Mouse (Mus musculus) liver, postnatal 0 days (tissue): ENCODE measurements at regions not wholly inside any gene's neighbourhood (a gene's known extent, or its start where the extent isn't known, plus 50 kb on each side); places are given as distances from the start of the nearest gene placed in this dataset.

Experiments used
- CTCF ChIP-seq: sonication (generic); IDR thresholded peaks from 2 replicates; pipeline ENCODE4 v1.5.1; 2016; ENCODE audit warnings: antibody characterized with exemption, low read depth
- EP300 ChIP-seq: IDR thresholded peaks from 2 replicates; pipeline ENCODE4 v1.6.1; 2016; ENCODE audit warnings: antibody characterized with exemption, low read depth, mild to moderate bottlenecking

- TF ChIP-seq CTCF (peak; percentile 49), EP300 (no peak)
Observed at GRCm38 (mm10) chr4:12571881-12572280, 400.1 kb upstream of the Fam92a start.
